Mouse (Mus musculus): ENCODE data around the gene Psrc1.

Gene Psrc1

DNA sequence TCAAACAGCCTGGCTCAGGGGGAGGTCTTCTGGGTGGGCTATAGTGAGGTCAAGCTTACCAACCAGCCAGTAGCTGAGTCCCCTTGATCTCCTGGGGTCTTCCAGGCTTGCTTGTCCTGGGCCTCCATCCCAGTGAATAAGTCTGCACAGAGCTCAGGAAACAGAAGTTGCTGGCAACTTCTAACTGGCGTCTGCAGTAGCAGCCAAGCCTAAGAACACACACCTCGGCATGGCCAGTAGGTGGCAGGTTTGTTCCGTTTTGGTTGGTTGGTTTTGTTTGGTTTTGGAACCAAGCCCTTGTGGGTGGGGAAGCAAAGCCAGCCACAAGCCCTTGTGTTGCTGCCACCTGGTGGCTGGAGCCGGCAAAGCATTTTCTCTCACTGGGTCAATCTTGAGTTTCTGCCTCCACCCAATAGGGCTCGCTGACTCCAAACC is 5.5 kb downstream of the Psrc1 start:
- DNase-seq, result peak; percentile 93 to 97

DNA sequence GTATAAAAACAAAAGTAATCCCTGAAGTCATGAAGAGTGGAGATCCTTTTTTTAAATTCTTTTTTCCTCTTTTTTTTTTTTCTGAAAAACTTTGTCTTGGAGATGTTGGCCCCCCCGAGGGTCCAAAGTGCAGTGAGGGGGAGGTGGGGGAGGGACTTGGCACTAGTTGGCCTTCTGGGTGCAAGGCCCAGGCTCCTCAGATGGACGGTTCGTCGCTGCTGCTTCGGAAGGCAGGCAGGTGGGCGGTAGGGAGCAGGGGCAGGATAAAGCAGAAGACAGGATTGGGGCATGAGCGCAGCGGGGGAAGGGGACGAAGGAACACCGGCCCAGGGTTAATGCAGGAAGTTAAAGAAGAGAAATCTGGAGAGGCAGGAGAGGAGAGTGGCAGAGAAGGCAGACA is 8.7 kb downstream of the Psrc1 start:
- DNase-seq, result no peak

DNA sequence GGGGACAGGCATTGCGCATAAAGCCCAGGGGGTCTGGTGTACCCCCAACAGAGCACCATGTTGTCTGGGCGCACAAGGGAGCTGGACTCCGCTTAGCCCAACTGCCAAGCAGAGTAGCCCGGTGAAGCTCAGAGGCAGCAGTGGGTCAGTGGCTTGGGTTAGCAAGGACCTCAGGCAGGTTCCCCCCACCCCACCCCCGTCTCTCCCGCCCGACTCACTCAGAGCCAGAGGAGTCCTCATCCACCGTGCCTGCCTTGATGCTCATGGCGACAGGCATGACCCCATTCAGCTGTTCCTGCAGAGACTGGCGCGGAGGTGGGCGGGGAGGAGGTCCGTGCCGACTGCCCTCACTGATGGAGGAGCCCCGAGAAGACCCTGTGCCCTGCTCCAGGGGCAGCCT is 9.2 kb downstream of the Psrc1 start:
- no peak for DNase-seq

DNA sequence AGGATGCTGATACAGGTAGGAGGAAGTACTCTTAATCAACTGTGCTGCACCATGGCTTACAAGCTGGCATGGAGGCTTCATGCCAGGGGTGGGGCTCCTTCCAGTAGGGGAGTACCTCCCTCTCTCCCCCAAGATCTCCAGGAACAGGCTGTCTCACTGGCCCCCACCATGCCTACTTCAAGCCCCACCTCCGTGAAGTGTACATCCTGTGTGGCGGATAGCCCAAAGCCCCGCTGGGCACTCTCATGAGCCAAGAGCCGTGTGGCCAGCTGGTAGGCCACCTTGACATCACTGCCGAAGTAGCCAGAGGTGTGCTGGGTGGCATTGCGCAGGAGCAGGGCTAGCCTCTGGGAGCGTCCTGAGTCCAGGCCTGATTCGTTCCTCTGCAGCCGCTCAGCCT is 14.6 kb downstream of the Psrc1 start:
- DNase-seq, result peak in 1 of 2 experiments; percentile 6

DNA sequence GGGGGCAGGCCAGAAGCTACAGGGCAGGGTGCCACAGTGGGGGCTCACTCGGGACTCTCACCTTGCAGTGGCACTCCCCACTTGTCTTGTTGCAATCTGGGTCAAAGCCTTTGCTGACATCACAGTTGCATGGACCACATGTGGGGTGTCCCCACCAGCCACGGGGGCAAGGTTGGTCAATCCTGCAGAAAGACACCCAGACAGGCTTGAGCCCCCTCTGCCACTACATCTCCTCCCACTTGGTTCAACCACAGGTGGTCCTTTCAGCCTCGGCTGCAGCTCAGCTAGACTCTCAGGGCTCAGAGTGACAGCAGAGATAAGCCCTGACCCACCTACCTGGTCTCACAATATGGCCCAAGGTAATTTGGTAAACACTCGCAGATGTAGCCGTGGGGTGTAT is 16.8 kb downstream of the Psrc1 start:
- peak in 1 of 2 experiments; percentile 6 for DNase-seq

DNA sequence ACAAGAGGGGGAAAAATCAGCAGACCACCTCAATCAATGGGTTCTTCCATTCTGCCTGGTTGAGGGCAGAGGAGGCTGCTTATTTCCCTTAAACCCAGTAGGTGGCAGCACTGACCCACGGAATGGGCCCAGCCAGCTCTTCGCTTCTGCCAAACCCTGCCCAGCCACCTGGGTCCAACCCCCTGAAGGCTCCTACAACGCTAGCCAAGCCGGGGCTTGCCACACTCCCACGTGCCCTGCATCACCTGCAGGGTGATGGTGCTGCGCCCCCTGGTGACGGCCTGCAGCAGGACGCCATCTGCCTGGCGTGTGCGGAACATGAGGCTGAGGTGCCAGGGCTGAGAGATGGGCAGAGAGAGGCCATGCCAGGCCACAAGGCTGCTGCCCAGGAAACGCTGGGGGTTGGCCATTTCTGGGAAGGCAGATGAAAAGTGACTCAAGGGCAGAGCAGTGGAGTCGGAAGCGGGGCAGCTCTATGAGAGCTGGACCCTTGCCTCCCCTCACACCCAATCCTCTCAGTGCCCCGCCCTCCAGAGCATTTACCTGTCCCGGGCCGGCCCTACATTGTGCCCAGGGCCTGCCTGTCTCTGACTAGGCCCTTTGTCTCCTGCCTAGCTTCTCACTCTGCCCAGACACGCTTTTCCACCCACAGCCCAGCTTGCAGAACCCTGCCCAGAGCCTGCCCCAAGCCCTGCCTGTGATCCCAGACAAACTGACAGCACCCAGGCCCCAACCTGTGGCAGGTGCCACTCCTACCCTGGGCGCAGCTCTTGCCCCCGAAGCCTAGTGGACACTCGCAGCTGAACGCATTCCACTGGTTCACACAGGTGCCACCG is 18.3 kb downstream of the Psrc1 start:
- DNase-seq, result peak; percentile 92 to 95

DNA sequence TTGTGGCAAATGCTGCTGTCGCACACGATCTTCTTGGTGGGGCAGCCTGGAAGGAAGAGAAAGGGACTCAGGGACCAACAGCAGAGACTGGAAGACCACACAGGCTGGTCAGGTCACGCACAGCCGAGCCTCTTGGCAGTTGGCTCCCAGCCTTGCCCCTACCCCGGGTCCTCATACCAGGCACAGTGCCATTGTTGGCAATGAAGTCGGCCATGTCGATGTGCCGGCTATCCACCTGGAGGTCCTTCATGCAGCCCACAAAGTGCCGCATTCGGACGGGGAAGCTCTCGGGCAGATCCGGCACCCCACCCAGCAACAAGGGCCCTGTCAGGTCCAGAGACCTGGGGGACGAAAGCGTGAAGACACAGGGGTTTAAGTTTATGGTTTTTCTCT is 18.9 kb downstream of the Psrc1 start:
- DNase-seq, result peak in 1 of 2 experiments; percentile 15

DNA sequence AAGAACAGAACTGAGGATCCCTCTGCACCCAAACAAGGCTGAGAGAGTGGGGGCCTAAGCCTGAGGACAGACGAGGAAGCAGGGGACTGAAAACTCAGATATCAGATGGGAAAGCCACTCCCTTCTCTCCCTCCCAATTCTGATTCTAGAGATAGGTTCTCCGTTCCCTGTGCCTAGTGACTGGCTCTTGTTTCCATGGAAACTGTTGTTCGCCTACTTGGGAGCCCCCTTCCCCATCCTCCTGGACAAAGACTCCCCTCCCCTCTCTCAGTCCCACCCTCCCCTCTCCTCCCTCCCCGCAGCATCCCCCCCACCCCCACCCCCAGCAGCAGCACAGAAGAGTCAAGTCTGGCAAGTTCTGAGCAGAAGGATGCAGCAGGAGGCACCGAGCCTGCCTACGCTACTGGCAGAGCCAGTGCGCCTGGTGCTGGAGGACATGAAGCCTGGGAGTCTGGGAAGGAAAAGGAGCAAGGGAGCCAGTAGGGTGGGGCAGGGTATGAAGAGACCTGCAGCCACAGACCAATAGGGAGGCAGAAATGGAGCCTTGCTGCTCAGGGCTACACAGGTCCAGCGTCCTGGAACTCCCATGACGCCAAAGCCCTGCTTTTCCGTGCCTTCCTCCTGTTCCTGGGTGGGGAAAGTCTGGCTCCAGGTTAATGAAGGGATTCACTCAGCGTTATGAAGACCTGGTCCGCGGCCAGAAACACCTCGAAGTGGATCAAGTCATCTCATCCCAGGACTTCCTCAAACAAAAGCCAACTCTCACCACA is 22.1 kb downstream of the Psrc1 start:
- DNase-seq, result no peak

DNA sequence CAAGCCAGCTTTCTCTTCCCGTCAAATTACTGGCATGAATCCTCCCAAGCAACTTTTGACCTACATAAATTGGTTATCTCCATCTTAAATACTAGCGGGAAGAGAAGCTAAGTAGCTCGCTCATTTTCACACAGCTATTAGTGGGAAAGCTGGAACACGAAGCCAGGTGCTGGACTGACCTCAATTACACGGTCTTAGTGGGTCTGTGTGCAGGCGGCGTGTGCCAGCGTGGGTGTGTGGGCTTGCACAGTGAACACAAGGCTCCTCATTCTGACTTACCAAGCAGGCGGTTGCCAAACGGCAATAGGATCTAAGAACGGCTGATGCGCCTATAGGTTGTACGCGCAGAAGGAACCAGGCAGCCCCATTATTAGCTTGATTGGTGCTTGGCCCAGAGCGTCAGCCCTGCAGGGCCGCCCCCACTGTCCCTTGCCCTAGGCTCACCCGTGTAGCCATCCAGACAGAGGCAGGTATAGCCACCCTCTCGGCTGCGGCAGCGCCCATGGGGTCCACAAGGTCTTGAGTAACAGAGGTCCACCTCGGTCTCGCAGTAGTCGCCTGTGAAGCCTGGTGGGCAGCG is 22.8 kb downstream of the Psrc1 start:
- peak in 1 of 2 experiments; percentile 4 for DNase-seq

DNA sequence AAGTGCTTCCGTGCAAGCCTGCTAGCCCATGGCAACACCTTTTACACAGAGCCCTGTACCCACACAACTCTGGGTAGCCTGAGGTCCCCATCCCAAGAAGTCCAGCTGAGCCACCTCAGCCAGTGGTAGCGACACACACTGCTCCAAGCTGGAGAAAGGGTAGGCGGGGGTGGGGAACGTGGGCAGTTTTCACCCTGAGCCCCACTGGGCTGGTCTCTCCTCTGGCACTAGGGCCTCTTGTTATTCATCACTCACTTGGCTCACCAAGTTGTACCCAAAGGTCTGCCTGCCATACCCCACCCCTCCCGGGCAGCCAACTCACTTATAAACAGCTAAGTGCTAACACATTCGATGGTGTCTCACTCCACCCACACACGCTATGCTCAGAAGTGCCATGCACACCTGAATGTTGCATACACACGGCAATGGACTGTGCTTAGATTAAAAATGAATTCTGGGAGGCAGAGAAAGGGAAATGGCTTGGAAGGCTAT is 24.9 kb downstream of the Psrc1 start:
- no peak for DNase-seq

DNA sequence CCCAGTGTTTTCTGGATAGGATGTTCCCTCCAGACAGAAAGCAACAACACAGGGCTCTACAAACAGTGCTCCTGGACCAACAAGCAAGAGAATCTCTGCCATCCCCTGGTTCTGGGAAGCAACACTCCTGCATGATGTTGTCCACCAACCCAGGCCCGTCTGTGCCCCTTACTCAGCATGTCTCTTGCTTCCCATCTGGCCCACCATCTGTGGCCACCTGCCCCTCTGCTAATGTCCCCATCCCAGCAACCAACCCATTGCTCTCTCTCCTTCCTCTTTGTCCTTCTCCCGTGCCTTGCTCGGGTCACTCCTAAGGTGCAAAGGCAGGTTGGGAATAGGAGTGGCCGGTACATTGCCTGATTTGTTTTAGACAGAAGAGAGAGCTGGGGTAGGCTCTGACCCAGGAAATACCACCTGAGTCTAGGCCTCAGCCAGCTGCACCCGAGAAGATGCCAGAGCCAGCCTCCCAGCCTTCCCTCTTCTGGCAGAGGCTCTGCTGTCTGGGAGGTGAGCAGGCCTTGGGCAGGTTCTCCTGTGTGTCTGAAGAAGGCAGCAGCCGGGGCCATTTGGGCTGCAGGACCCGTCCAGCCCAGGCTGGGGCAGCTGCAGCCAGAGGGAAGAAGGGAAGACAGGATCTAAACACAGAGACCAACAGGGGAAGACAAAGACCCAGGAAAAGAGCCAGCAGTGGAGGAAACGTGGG is 26.2 kb downstream of the Psrc1 start:
- no peak for DNase-seq

DNA sequence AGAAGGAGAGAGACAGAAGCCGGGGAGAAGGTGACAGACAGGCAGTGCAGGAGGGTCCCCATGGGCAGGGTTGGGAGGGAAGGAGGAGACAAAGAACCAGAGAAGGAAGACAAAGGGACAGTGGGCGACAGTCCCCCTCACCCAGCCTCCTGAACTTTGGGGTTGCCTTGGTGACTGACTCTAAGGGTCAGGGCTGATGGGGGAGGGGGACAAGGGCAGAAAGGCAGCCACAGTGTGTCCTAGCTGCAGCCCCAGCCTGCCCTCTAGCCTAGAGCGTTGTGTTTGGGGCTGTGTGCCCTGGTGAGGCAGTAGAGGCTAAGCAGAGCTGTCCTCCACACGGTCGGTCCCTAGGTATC is 26.7 kb downstream of the Psrc1 start:
- peak in 1 of 2 experiments; percentile 3 for DNase-seq

DNA sequence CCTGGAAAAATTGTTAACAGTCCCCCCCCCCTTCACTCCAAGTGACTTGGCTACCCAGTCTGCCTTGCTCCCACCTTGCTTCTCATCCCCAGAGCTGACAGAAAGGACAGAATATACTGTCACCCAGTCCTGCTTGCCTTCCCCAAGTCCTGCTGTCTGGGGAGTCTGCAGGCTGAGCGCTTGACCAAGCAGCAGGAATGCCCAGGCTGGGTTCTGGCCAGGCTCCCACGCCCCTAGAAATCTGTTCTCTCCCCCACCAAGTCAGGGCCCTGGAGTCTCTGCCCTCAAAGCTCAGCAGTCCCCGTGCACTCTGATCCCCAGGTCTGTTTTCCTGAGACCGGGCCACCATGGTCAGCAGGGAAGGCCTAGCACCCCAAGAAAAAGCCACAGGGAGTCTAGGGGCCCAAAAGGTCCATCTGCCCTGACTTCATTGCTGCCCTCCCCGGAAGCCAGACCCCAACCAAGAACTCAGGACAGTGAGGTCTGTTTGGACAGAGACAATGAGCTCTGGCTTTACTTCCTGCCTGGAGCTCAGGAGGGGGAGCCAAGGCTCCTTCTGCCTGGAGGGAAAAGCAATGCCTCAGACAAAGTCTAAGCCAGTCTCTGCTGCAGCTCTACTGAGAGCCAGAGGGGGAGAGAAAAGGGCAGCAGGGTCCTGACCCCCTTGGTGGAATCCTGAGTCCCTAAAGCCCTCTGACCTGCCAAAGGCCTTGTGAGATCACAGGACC is 27.6 kb downstream of the Psrc1 start:
- no peak for DNase-seq

DNA sequence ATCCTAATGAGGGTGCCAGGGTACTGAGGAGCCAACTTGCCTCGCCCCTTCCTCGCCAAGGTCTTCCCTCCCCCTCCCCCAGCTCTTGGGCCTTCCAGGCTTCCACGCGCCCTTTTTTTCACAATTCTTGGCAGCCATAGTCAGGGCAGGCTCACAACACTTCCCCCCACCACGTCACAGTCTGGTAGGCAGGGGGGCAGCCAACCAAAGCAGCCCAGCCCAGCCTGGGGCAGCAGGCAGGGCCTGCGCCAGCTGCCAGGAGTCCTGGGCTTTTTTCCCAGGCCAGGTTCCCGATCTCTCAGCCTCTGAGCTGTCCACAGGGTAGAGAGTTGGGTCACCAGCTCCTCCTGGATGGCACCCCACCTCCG is 28.1 kb downstream of the Psrc1 start:
- peak in 1 of 2 experiments; percentile 6 for DNase-seq

DNA sequence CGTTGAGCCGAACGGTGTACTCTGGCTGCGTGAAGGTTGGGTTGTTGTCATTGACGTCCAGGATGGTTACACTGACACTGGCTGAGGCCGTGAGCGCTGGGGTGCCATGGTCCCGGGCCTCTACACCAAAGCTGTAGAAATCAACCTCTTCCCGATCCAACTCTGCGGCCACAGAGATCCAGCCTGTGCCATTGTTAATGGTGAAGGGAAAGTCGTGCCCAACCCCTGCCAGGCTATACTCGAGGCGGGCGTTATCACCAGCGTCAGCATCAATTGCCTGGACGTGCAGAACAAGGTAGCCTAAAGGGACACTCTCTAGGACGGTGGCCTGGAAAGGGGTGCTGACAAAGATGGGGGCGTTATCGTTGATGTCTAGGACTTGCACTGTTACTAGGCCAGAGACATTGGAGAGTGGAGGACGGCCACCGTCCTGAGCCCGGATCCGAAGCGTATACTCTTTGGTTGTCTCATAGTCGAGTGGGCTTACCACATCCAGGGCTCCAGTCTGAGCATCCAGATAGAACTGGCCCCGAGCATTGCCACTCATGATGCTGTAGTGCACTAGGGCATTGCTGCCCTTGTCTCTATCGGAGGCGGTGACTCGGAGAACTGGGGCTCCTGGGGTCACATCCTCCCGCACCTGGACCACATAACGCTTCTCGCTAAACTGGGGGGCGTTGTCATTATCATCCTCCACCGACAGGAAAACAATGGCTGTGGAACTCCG is 30.2 kb downstream of the Psrc1 start:
- no peak for DNase-seq

DNA sequence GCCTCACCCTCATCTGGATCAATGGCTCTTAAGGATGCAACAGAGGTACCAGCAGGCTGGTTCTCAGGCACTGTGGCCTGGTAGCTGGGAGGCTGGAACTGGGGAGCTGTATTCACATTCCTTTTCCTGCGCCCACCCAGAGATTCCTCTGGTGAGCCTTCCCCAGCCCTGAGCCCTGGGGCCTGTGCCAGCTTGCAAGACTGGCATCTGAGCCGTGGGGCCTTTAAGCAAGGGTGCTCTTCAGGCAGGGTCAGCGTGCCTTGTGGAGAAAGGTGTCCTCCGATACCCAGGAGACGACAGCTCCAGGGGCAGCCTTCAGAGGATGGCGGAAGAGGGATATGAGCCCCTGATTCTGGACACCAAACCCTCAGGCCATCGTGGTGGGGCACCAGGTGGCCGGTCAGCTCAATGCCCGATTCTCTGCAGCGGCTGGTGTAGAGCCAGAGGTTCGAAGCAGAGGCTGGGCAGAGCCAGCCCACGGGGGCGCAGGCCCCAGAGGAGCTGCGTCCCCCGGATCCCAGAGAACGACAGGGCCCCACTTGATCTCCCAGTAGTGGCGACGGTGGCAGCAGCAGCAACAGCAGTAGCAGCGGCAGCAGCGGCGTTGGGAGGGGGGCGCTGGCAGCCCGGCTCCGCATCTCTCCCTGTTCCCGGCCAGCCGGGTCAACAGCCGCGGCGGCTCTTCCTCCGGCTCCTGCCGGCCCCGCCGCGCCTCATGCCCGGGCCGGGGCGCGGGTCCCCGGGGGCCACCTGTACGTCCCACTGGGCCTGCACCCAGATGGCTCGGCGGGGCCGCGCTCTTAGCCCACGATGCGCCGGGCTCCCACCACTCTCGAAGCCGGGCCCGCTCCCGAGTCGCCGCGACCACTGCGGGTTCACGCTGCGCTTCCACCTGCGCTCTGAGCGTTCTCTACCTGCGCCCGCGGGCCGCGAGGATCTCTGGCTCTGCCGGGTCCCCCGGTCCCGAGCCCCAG is 31.5 kb downstream of the Psrc1 start, which contains the start of gene Celsr2:
TSS of gene Celsr2 (minus strand) at position 696 of the 974 bp plus-strand sequence.
- peak; percentile 47 to 62 for DNase-seq

DNA sequence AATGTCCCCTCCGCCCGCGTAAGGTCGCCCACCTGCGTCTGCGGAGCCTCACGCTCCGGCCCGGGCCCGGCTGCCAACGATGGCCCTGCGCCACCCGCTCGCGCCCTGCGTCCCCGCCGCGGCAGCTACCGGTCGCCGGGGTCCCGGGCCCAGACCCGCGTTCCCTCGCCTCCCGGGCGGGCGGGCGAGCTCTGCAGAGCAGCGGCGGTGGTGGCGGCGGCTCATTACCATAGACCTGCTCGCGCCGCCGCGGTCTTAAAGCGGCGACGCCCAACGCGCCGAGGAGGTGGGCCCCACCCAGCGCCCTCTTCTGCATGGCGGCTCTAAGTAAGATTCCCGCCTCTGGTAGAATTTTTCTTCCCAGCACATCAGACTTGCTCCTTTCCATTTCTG is 32.2 kb downstream of the Psrc1 start:
- DNase-seq, result peak; percentile 81 to 85

DNA sequence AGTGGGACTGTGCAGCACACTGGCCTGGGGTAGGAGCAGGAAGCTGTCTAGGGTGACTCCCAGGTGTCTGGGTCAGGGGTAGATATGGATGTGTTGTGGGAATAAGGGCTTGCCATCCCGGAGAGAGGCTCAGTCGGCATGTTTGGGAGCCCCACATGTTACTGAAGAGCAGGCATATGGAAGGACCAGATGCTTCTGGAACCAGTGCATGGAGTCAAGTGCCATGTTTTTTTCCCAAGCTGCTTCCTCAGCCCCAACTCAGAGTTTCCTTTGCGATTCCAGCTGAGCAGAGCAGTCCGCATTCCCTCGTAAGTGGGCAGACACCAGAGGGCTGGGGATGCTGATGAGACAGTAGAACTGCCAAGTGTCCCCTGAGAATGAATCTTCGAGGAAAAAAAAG is 39.4 kb downstream of the Psrc1 start:
- DNase-seq, result no peak

DNA sequence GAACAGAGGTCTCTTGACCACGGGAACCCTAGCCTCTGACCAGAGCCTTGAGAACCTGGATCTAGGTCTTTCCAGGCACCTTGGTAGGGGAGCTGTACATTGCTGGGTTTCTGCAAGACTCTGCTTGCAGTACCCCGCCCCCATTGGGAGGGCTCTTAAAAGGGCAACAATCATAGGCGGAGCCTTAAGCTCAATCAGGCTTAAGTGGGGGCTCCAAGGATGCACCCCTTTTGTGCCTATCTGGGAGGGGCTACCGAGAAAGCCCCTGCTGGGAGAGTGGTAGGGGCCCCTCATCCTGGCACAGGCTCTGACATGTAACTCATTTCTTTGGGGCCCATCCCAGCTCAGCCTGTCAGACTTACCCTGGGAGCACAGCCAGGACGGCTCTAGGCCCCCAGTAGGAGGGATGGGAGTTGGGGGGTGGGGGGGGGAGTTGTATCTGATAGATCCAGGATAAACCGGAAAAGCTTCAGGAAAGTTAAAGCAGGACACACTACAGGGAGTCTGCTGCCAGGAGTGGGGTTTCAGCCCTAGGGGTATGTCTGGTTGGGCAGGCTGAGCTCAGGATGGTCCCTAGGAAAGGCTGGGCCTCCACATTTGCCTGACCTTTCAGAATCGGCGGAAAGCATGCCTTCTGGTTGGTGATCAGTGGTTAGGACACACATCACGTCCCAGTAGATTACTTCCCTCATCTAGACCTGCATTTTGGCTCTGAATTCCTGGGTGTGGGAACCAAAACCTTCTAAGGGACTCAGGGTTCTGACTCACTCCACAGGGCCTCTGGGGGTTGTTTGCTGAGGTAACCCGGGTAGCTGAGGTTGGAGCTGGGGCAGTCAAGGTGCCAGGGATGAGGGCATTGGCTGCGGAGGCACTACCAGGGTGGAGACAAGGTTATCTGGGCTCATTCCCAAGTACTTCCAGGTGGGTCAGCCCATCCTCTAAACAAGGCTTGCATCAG is 40.5 kb downstream of the Psrc1 start:
- peak; percentile 50 to 62 for DNase-seq
